Mouse (Mus musculus) embryonic facial prominence, embryonic 12.5 days (tissue): Measurements from ENCODE around the gene Pecam1. TPM values are rescaled to one million over a fixed set of nuclear protein-coding genes. Genes with fewer than 3 reads are reported as not detected.
A peak's percentile ranks its signal among the peaks of the same experiment; 100 is the strongest.

Source experiments
- ATAC-seq: fragments of 200-750 bp; cut with Nextera tagmentation; 2 replicates; pipeline ENCODE4 v1.8.0; 2017; ENCODE audit not compliant: insufficient number of reproducible peaks, insufficient read depth, low FRiP score, low TSS enrichment
- H3K27ac ChIP-seq: fragments of 300-500 bp; sonication (generic); 2 replicates; pipeline ENCODE4 v1.5.1; 2016; ENCODE audit warnings: mild to moderate bottlenecking
- H3K27me3 ChIP-seq: fragments of 300-500 bp; sonication (generic); 2 replicates; pipeline ENCODE4 v1.6.1; 2016; ENCODE audit warnings: mild to moderate bottlenecking, moderate library complexity
- H3K36me3 ChIP-seq: fragments of 300-500 bp; sonication (generic); 2 replicates; pipeline ENCODE4 v1.6.1; 2016; ENCODE audit warnings: mild to moderate bottlenecking
- H3K4me1 ChIP-seq: fragments of 300-500 bp; sonication (generic); 2 replicates; pipeline ENCODE4 v1.6.1; 2016
- H3K4me2 ChIP-seq: fragments of 300-500 bp; sonication (generic); replicated peaks from 2 replicates; pipeline ENCODE4 v1.6.1; 2016; ENCODE audit warnings: mild to moderate bottlenecking, moderate library complexity
- H3K4me3 ChIP-seq: fragments of 300-500 bp; sonication (generic); 2 replicates; pipeline ENCODE4 v1.5.1; 2016; ENCODE audit warnings: mild to moderate bottlenecking
- H3K9ac ChIP-seq: fragments of 300-500 bp; sonication (generic); 2 replicates; pipeline ENCODE4 v1.6.1; 2016; ENCODE audit warnings: mild to moderate bottlenecking, moderate library complexity
- H3K9me3 ChIP-seq: fragments of 300-500 bp; sonication (generic); 2 replicates; pipeline ENCODE4 v1.6.1; 2016; ENCODE audit warnings: mild to moderate bottlenecking, moderate library complexity
- WGBS: fragments of 180-500 bp; shearing (Covaris S2); methylation state at CpG from one replicate; pipeline ENCODE4 v1.1.7; 2016; 5-methylcytosine and 5-hydroxymethylcytosine counted together
- microRNA-seq: library from miRNA; unstranded; fragments of <30 nt; microRNA quantifications from one replicate; pipeline ENCODE4, GENCODE M21; 2017
- polyA plus RNA-seq: library from polyadenylated mRNA; unstranded; fragments of >200 nt; fragmentation: Nextera tagmentation; extraction: Ambion mirVana; gene quantifications from 2 replicates; pipeline ENCODE4 v1.2.1, GENCODE M21; 2016

Pecam1 gene
- polyA plus RNA-seq, 1 experiment from 2014 or later = 30.5 TPM

DNA sequence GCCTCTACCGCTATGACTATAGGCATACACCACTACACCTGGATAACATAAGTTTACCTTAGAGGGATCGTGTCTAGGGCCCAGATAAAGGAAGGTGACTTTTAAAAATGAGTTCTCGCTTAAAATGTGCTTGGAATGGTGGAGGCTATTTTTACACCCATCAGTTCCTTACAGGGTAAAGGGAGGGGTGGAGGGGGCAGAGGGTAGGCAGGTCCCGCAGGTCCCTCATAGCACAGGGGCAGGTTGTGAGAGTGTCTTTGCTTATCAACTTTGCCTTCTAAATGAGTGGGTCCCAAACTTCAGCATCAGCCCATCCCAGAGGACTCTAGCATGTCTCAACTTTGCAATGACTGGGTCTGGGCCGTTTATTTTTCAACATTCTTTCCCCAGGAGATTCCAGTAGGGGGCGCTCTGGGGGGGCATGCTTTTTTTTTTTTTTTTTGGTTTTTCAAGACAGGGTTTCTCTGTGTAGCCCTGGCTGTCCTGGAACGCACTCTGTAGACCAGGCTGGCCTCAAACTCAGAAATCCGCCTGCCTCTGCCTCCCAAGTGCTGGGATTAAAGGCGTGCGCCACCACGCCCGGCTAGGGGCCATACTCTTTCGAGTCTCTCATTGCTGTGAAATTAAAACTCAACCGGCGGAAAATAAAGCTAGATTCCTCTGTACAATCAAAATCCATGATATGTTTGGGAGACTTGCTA, 136.6 kb downstream of the Pecam1 start:
- Histone ChIP-seq H3K4me3 (peak overlapping the region; percentile 92), H3K36me3 (no peaks in the 10 kb centered on the region), H3K9ac (0 out of 2 replicates have a peak overlapping the region, but pooled peaks have one; percentile 82), H3K4me1 (peaks cover 15% of the 10 kb centered on the region), H3K27me3 (no peaks in the 10 kb centered on the region), H3K9me3 (no peaks in the 10 kb centered on the region), H3K4me2 (peak overlapping the region; percentile 86), H3K27ac (no peak overlapping the region)
- no peak for ATAC-seq
- WGBS = 54% methylated on average over 15 of the region's 15 CpGs

- Histone ChIP-seq H3K9ac (peak within 1 kb of the TSS; percentile 82), H3K4me2 (peak within 1 kb of the TSS; percentile 86), H3K4me1 (peaks cover 15% of the 10 kb centered on the region), H3K27me3 (no peaks in the 10 kb centered on the region), H3K4me3 (peak within 1 kb of the TSS; percentile 92), H3K9me3 (no peaks in the 10 kb centered on the region), H3K27ac (peak within 1 kb of the TSS; percentile 69), H3K36me3 (no peaks in the 10 kb centered on the region)
- WGBS = under 1% methylated on average over 45 of the region's 45 CpGs
- ATAC-seq = peak; percentile 95
Observed at GRCm38 (mm10) chr11:106612961-106613637, 137.3 kb downstream of the Pecam1 start, which contains the start of gene Tex2. TSS of gene Tex2 (minus strand) at chr11:106613423.

DNA sequence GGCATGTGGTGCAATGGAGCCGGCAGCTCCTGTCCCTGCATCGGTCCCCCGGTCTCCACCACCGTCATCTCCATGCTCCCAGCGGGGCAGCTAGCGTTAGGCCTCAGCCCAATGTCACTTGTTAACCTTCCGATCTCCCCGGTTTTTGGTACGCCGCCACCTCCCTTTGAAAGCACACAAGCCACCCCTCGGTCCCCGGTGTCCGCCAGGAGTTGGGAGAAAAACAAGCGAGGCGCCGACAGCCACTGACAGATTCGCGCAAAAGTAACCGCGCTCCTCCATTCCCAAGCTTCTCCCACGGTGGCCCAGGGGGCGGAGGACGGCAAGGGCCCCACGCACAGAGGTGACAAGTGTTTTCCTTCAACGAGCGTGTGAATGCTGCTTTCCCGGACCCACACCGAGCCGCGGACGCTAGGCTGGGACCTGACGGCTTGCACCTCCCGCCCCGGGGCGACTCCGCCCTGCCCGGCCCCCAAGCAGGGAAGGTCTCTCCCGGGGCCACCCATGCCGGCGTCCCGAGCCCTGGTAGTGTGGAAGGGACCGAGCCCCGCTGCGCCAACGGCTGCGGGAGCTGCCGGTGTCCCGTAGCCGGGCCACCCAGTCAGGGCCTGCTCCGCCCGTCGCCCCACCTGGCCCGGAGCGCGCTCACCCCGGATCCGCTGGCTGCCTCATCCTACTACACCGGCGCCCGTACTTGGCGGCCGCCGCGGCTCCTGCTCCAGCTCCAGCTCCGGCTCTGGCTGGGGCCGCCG, 138.0 kb downstream of the Pecam1 start:
- no peak; the same call in 1 of the 2 replicates for ATAC-seq
- H3K9me3 ChIP-seq = no peaks in the 10 kb centered on the region
- H3K4me3 ChIP-seq = peak overlapping the region; percentile 92
- peak overlapping the region; percentile 86 for H3K4me2 ChIP-seq
- no peaks in the 10 kb centered on the region for H3K27me3 ChIP-seq
- H3K4me1 ChIP-seq = peaks cover 15% of the 10 kb centered on the region
- no peaks in the 10 kb centered on the region for H3K36me3 ChIP-seq
- H3K27ac ChIP-seq = peak overlapping the region; percentile 69
- WGBS = under 1% methylated on average over 67 of the region's 67 CpGs
- peak overlapping the region; percentile 82 for H3K9ac ChIP-seq

DNA sequence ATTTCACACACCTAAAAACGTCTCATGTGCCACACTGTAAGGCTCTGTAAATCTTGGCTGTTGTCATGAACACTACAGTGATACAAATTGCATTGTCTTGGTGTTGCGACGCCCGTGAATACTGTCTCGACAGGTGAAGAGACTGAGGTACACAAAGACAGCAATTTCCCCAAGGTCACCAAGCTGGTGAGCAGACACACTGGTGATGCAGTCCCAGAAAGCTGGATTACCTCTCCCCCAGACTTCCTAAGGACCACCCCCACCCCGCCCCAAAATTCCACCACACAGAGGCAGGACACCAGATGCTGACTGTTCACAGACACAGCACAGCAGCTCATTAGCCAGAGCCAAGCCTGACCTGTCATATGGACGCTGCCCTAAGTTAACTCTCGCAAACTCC, 140.7 kb downstream of the Pecam1 start:
- ATAC-seq = no peak
- H3K9me3 ChIP-seq = no peaks in the 10 kb centered on the region
- no peak overlapping the region for H3K4me2 ChIP-seq
- H3K4me3 ChIP-seq = no peak overlapping the region
- no peak overlapping the region for H3K27ac ChIP-seq
- 64% methylated on average over 8 of the region's 8 CpGs for WGBS
- peaks cover 22% of the 10 kb centered on the region for H3K4me1 ChIP-seq
- no peaks in the 10 kb centered on the region for H3K27me3 ChIP-seq
- H3K9ac ChIP-seq = no peak overlapping the region
- no peaks in the 10 kb centered on the region for H3K36me3 ChIP-seq

DNA sequence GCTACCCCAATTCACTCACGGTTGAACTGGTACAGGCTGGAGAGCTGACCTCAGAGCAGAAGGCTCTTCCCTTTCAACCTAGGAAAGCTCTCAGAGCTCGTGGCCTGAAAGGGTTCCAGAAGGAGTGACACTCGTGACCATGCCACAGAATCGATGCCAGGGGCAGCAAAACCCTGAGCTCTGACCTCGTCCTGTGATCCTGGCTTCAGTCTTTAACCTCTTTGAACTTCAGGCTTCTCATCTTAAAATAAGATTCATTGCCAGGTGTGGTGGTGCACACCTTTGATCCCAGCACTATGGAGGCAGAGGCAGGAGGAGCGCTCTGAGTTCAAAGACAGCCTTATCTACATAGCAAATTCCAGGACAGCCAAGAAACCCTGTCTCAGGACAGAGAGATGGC, 143.1 kb downstream of the Pecam1 start:
- H3K4me3 ChIP-seq = no peak overlapping the region
- 0 out of 2 replicates have a peak, but pooled peaks cover 4% of the 10 kb centered on the region for H3K36me3 ChIP-seq
- no peak overlapping the region for H3K9ac ChIP-seq
- peaks cover 22% of the 10 kb centered on the region for H3K4me1 ChIP-seq
- H3K4me2 ChIP-seq = no peak overlapping the region
- no peak overlapping the region for H3K27ac ChIP-seq
- no peak for ATAC-seq
- no peaks in the 10 kb centered on the region for H3K9me3 ChIP-seq
- WGBS = 71% methylated on average over 6 of the region's 6 CpGs
- H3K27me3 ChIP-seq = no peaks in the 10 kb centered on the region

GRCm38 (mm10) chr11:106606042-106606441, 144.4 kb downstream of the Pecam1 start:
- ATAC-seq = no peak
- Histone ChIP-seq H3K27me3 (no peaks in the 10 kb centered on the region), H3K4me2 (no peak overlapping the region), H3K36me3 (0 out of 2 replicates have a peak, but pooled peaks cover 4% of the 10 kb centered on the region), H3K4me3 (no peak overlapping the region), H3K27ac (no peak overlapping the region), H3K4me1 (peaks cover 17% of the 10 kb centered on the region), H3K9me3 (no peaks in the 10 kb centered on the region), H3K9ac (no peak overlapping the region)
- 37% methylated on average over 5 of the region's 5 CpGs for WGBS

Small RNAs within 50 kb of the gene (microRNA-seq; reads per million reads assigned to microRNA genes)
- gene Gm25994 = not detected
- 11.2 reads per million, percentile 27 among the genes with 10 or more reads in this experiment for gene Mir3064

Other genes starting within 250 kb of the Pecam1 start
- 8.3 and 9.4 TPM in 2 replicates for gene Tex2, start 137.2 kb downstream of the Pecam1 start, polyA plus RNA-seq
- 1.4 TPM in 2 replicates for gene Milr1, start 598 bp upstream of the Pecam1 start, polyA plus RNA-seq
- 14.3 and 15.2 TPM in 2 replicates for gene Polg2, start 28.9 kb upstream of the Pecam1 start, polyA plus RNA-seq
- gene Ddx5, start 38.6 kb upstream of the Pecam1 start, polyA plus RNA-seq = 390 and 406 TPM in 2 replicates
- 28.1 and 30.2 TPM in 2 replicates for gene Cep95, start 38.6 kb upstream of the Pecam1 start, polyA plus RNA-seq
- gene Smurf2, start 170.1 kb upstream of the Pecam1 start, polyA plus RNA-seq = 16.5 and 18.0 TPM in 2 replicates
- gene Kpna2, start 248.9 kb upstream of the Pecam1 start, polyA plus RNA-seq = 417 and 444 TPM in 2 replicates